Mouse (Mus musculus) testis, postnatal 10 days (tissue): Measurements from ENCODE around the gene Lgals8.
"Not testable (repeated sequence)": the region's sequence is repeated elsewhere in the genome, so short reads cannot be mapped to it uniquely, and the experiment has no call there.

Source experiments
- DNase-seq: peaks from one replicate; pipeline ENCODE4 v3.0.0; 2021; ENCODE audit warnings: low spot score

Lgals8 gene

DNA sequence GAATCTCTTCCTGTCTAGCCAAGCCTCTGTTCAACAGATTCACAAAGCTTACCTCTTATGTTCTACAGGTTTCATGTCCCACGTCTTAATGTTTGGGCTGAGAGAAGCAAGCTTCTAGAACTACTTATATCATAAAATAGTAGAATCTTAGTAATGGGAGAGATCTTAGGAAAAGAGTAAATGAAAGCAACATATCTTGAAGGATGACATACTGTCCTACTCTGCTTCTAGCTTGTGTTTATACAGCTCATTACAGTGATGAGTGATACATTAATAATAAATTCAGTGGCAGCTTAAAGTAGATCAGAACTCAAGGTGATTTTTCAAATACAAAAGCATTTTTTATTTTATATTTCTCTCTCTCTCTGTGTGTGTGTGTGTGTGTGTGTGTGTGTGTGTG is at the start of gene Lgals8:
Lgals8 (minus strand) TSS at position 101 of the 400 bp plus-strand sequence.
- DNase-seq, result no peak

- DNase-seq, result no peak
Observed at GRCm38 (mm10) chr13:12511189-12511965, 46.6 kb upstream of the Lgals8 start.

- no peak for DNase-seq
Observed at GRCm38 (mm10) chr13:12510032-12510431, 45.3 kb upstream of the Lgals8 start.

DNA sequence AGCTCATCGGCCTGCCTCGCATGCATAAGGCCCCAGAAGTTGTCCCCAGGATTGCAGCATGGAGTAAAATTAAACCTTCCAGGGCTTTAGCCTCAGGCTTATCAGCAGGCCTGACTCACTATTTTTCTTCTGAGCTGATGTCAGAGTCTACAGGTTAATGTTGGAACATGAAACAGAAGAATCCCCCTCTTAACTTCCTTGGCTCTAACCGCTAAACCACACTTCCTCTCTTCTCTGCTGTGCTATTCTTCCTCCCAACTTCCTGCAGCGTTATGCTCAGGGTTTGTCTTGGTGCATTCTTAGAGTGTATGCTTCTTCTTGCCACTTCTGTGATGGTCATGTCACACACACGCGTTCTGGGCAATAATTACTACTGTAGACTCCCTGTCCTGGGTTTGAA is 42.7 kb upstream of the Lgals8 start:
- no peak for DNase-seq

- peak; percentile 48 for DNase-seq
Observed at GRCm38 (mm10) chr13:12505359-12505758, 40.6 kb upstream of the Lgals8 start.

DNA sequence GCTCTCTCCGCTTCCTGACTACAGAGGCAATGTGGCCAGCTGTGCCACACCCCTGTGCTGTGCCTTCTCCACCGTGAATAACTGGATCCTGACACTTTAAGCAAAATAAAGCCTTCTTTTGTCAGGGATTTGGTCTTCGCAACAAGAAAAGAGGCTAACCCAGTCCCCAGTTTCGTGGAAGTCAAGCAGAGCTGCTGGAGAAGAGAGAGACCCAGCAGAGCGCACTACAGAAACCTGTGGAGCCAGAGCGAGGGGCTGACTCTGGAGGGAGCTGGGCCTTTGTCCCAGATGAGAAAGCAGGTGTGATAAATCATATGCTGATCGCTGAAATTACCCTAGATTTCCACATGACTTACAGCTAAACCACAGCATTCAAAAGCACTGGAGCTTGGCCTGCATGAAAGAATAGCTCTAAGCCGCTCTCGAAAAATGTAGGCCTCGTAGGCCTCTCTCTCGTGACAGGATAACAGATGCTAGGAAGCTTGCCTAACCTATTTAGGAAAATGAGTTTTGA is 38.6 kb upstream of the Lgals8 start:
- no peak for DNase-seq

GRCm38 (mm10) chr13:12502665-12503237 is 38.0 kb upstream of the Lgals8 start:
- no peak for DNase-seq

DNA sequence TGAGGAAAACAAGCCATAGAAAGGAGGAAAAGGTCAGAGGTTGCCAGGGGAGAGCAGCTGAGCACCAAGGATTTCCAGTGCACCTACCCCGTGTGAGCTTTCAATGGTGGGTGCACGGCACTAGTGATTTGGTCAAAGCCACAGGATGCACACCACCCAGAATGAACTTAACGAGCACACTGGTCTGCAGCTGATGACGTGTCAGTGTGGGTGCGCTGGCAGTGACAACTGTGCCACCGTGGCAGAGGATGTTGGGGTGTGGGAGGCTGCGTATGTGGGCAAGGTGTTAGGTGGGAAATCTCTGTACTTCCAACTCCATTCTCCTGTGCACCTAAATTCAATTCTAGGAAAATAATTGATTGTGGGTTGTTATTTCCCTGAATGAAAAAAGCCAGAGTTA is 34.4 kb upstream of the Lgals8 start:
- DNase-seq, result no peak

DNA sequence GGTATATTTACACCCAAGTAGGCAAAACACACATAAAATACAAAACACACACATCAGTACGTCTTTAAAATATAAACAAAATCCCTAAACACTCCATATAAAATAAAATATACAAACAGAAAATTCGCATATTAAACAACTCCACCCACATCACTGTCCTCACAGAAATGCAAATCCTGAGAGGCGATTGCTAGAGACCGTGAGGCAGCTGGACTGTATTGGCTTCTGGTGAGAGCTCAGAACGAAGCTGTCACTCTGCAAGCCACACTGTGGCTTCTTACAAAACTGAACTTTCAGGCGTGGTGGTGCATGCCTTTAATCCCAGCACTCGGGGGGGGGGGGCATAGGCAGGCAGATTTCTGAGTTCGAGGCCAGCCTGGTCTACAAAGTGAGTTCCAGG is 33.1 kb upstream of the Lgals8 start:
- no peak for DNase-seq

DNA sequence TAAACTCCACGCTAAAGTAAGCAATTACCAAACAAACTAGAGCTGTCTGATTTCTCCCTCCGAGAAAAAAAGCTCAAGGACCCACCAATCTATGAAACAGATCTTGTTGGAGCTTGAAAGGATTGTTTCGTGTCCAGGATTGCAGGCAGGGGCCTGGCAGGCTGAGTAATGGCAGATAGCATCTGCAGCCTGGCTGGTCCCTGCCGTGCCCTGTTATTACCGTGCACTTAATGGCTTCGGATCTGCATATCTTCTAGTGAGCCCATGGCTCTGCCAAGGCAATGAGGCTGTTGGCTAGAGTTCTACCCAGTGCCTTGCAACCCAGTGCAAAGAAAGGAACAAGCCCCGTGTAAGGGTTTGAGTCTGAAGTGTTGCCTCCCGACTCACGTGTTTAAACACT is 30.0 kb upstream of the Lgals8 start:
- DNase-seq, result no peak

GRCm38 (mm10) chr13:12492515-12492914 is 27.8 kb upstream of the Lgals8 start:
- DNase-seq, result no peak

DNA sequence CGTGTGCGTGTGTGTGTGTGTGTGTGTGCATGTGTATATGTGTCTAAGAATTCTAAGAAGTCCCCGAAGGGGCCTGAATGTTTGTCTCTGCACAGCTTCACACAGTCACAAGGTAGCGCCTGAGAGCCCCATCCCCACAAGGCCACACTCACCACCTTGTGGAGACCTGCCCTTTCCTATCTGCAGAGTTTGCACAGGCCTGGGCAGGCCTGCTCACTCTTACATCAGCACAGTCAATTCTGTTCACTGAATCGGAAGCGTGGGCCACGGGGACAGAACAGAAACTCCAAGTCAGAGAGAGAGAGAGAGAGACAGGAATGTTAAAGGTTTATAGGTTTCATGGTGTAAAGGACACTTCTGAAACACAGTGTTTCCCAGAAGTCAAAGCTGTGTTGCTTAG is 20.9 kb upstream of the Lgals8 start:
- DNase-seq, result no peak

GRCm38 (mm10) chr13:12485197-12485596 is 20.5 kb upstream of the Lgals8 start:
- DNase-seq, result no peak

DNA sequence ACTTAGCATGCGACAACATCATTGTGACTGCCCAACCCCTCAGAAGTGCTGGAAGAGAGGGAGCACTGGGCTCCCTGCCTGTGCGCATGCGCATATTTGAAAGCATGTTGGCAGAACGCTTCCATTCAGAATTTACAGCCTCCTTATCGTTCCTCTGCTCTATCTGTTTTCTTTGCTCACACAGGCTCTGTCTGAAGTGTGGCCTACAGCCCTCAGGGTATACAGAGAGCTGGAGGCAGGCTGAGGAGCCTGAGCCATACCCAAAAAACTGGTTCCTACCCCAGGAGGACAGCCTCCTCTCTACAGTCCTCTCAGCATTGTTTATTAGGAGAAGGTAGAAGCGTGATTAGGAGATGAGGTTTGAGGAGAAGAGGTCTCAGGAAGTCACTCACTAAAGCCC is 15.1 kb upstream of the Lgals8 start:
- DNase-seq, result no peak

DNA sequence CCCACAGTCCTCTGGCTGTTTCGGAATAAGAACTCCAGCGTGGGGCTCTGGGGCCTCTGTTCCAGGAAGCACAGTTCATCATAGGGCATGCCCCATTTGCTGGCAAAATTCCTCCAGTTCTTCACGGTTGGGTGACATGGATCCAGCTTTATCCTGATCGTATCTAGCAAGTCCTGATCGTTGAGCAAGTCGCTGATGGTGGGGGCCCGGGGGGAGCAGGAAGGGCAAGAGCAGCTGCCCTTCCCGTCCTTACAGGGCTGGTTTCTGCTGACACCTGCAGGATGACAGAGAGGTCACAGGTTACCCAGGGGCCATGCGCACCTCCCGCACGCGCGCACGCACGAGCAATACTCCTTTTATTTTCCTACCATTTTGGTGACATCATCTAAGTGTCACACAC is 13.6 kb upstream of the Lgals8 start:
- no peak for DNase-seq

DNA sequence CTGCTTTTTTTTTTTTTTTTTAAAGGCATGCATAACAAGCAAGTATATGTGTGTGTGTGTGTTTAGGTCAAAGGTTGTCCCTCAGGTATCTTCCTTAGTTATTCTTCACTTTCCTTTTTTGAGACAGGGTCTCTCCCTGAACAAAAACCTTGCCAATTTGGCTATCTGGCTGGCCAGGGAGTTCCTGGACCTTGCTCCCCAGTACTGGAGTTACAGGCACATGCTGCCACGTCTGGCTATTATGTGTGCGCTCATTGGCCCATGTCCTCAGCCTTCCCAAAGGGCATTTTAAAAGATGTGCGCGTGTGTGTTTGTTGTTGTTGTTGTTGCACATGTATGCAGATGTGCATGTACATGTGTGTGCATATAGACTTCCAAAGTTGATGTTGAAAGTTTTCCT is 12.1 kb upstream of the Lgals8 start:
- DNase-seq, result no peak

- DNase-seq, result no peak
Observed at GRCm38 (mm10) chr13:12475239-12475638, 10.5 kb upstream of the Lgals8 start.

- DNase-seq, result peak; percentile 86
Observed at GRCm38 (mm10) chr13:12473724-12474378, 9.1 kb upstream of the Lgals8 start.

DNA sequence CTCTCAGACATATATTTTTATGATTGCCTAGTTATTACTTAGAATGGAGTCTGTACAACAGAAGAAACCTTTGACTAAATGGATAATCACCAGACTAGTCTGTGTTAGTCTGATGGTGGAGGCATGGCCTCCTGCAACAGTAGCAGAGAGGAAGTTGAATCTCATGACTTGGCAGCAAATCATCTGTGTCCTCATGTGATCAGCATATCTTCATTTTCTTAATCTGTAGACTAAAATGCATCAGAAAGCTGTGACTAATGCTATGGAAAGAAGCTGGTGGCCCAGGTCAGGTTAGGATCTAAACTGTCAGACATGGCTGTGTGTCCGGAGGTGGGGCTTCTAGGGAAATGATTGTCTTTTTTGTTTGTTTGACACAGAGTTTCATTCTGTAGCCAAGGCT is 3.7 kb upstream of the Lgals8 start:
- no peak for DNase-seq

DNA sequence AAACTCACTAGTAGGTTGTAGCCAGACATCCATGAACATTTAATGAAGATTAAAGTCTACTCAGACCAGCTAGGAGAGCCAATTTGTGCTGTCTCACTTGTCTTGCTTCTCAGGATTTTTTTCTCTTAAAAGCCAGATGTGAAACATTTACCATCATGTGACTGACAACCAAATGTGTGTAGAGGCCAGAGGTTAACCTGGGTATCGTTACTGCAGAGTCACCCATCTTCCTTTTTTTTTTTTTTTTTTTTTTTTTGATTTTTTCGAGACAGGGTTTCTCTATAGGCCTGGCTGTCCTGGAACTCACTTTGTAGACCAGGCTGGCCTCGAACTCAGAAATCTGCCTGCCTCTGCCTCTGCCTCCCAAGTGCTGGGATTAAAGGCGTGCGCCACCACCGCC is 585 bp downstream of the Lgals8 start:
- not testable (repeated sequence) for DNase-seq

- no peak for DNase-seq
Observed at GRCm38 (mm10) chr13:12462623-12463022, 2.1 kb downstream of the Lgals8 start.

- no peak for DNase-seq
Observed at GRCm38 (mm10) chr13:12461730-12462119, 3.0 kb downstream of the Lgals8 start.
